Mouse (Mus musculus) spleen, adult 18-20 months (tissue): ENCODE measurements around the gene Abca1.
A peak's percentile ranks its signal among the peaks of the same experiment; 100 is the strongest.

Experiments
- DNase-seq, 2 experiments: peaks; one replicate each; pipeline ENCODE4 v3.0.0; 2022; ENCODE audit warnings: mixed read lengths in 2 of 2

Gene Abca1

GRCm38 (mm10) chr4:53081851-53082250, 77.8 kb downstream of the Abca1 start:
- DNase-seq: no peak

- no peak for DNase-seq
Measured at GRCm38 (mm10) chr4:53080290-53080689, 79.4 kb downstream of the Abca1 start.

- DNase-seq: no peak
Measured at GRCm38 (mm10) chr4:53078793-53079310, 80.8 kb downstream of the Abca1 start.

- no peak for DNase-seq
Measured at GRCm38 (mm10) chr4:53076788-53077350, 82.8 kb downstream of the Abca1 start.

- no peak for DNase-seq
Measured at GRCm38 (mm10) chr4:53073025-53073424, 86.7 kb downstream of the Abca1 start.

GRCm38 (mm10) chr4:53062301-53063008, 97.2 kb downstream of the Abca1 start:
- DNase-seq: no peak

GRCm38 (mm10) chr4:53046238-53047022, 113.3 kb downstream of the Abca1 start:
- DNase-seq: no peak

- DNase-seq: no peak
Measured at GRCm38 (mm10) chr4:53045807-53046206, 113.9 kb downstream of the Abca1 start.

- no peak for DNase-seq
Measured at GRCm38 (mm10) chr4:53043819-53044218, 115.9 kb downstream of the Abca1 start.

- DNase-seq: no peak
Measured at GRCm38 (mm10) chr4:53030326-53030948, 129.3 kb downstream of the Abca1 start.

- DNase-seq: no peak
Measured at GRCm38 (mm10) chr4:53027811-53028210, 131.9 kb downstream of the Abca1 start.

- DNase-seq: no peak
Measured at GRCm38 (mm10) chr4:53024397-53024796, 135.3 kb downstream of the Abca1 start.

GRCm38 (mm10) chr4:53023189-53023925, 136.3 kb downstream of the Abca1 start:
- DNase-seq: no peak

GRCm38 (mm10) chr4:53018392-53018791, 141.3 kb downstream of the Abca1 start:
- DNase-seq: no peak

GRCm38 (mm10) chr4:53015024-53015423, 144.7 kb downstream of the Abca1 start:
- DNase-seq: no peak

GRCm38 (mm10) chr4:53014421-53014820, 145.3 kb downstream of the Abca1 start:
- no peak for DNase-seq

GRCm38 (mm10) chr4:53011732-53012361, 147.8 kb downstream of the Abca1 start, which contains the start of gene Nipsnap3b:
Nipsnap3b (plus strand) TSS chr4:53011880.
- peak; percentile 92 to 97 for DNase-seq

GRCm38 (mm10) chr4:53009871-53010270, 149.8 kb downstream of the Abca1 start:
- DNase-seq: no peak

- no peak for DNase-seq
Measured at GRCm38 (mm10) chr4:53009183-53009582, 150.5 kb downstream of the Abca1 start.

GRCm38 (mm10) chr4:53000154-53000553, 159.5 kb downstream of the Abca1 start:
- no peak for DNase-seq

GRCm38 (mm10) chr4:52999449-52999848, 160.2 kb downstream of the Abca1 start:
- DNase-seq: no peak

- DNase-seq: no peak
Measured at GRCm38 (mm10) chr4:52989248-52989647, 170.4 kb downstream of the Abca1 start, which contains the start of gene Nipsnap3a. Nipsnap3a (plus strand) TSS chr4:52989272.
